Mouse (Mus musculus) C2C12 (cell line): ENCODE data around the gene Blm.

Experiments
- CEBPB ChIP-seq: IDR thresholded peaks from one replicate; pipeline ENCODE4 v1.6.1; 2011; ENCODE audit warnings: low read depth, mild to moderate bottlenecking, control low read depth, moderate library complexity
- CTCF ChIP-seq: IDR thresholded peaks from one replicate; pipeline ENCODE4 v1.5.1; 2011; ENCODE audit not compliant: control insufficient read depth, insufficient read depth, insufficient read length
- FOSL1 ChIP-seq: IDR thresholded peaks from one replicate; pipeline ENCODE4 v1.8.0; 2011; ENCODE audit warnings: mild to moderate bottlenecking, low read length; ENCODE audit not compliant: poor library complexity, insufficient read depth, severe bottlenecking
- MAX ChIP-seq: IDR thresholded peaks from one replicate; pipeline ENCODE4 v1.6.1; 2011; ENCODE audit warnings: mild to moderate bottlenecking, control low read depth
- MYOD1 ChIP-seq: IDR thresholded peaks from one replicate; pipeline ENCODE4 v1.6.1; 2011; ENCODE audit warnings: low read depth; ENCODE audit not compliant: control insufficient read depth, insufficient read length
- MYOG ChIP-seq: IDR thresholded peaks from one replicate; pipeline ENCODE4 v1.6.1; 2011; ENCODE audit not compliant: control insufficient read depth, insufficient read length; ENCODE audit errors: extremely low read depth
- USF1 ChIP-seq: IDR thresholded peaks from one replicate; pipeline ENCODE4 v1.6.1; 2011; ENCODE audit warnings: low read depth, mild to moderate bottlenecking, control low read depth, moderate library complexity

DNA sequence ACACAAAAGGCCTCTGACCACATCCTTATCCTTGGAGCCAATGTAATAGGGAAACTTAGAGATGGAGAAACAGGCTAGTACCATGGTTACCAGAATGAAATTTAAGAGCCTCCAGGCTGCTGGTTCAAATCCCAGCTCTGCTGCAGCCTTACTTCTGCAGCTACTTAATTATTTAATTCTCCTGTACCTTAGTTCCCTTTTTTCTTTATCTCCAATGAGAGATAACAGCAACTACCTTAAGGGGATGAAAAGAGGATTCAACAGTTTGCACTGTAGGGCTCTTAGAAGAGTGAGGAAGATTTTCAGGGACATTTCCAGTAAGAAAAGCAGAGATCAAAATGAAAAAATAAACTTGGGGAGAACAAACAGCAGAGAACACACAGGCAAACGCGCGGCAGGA is 30.0 kb downstream of the Blm start:
- TF ChIP-seq CTCF (no peak), FOSL1 (no peak), USF1 (no peak), CEBPB (no peak), MYOG (no peak), MAX (no peak), MYOD1 (no peak)
